Mouse (Mus musculus) adipocyte (in vitro differentiated cells): ENCODE results near the gene Zfp575.

Source experiments
- DNase-seq: peaks from one replicate; pipeline ENCODE4 v3.0.0-alpha.2; 2016; ENCODE audit warnings: low spot score

The Zfp575 gene

DNA sequence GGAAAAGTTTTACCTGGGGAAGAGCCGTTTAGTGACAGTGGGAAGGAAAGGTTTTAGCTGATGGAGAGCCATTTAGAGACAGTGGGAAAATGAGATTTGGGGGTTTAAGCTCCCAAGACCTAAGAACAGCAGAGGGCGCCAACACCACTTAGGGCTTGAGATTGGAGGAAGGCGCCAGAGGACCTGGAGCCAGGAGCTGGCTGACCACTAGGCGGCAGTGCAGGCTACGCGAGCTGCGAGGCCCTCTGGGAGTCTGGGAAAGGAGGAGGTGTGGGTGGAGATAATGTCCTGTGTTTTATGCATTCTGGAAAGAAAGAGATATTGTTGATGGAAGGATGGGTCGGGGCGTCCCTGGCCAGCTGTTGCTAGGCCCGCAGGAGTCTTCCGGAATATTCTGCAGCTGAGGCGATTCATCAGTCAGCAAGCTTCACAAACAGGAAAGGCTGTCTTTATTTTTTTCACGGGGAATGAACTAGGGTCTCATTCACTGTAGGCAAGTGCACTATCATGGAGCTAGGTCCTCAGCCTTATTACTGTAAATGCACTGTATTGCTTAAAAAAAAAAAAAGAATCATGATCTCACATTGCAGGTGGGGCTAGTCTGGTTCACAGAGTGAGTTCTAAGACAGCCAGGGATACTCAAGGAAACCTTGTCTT, 13.6 kb upstream of the Zfp575 start:
- peak; percentile 87 for DNase-seq

DNA sequence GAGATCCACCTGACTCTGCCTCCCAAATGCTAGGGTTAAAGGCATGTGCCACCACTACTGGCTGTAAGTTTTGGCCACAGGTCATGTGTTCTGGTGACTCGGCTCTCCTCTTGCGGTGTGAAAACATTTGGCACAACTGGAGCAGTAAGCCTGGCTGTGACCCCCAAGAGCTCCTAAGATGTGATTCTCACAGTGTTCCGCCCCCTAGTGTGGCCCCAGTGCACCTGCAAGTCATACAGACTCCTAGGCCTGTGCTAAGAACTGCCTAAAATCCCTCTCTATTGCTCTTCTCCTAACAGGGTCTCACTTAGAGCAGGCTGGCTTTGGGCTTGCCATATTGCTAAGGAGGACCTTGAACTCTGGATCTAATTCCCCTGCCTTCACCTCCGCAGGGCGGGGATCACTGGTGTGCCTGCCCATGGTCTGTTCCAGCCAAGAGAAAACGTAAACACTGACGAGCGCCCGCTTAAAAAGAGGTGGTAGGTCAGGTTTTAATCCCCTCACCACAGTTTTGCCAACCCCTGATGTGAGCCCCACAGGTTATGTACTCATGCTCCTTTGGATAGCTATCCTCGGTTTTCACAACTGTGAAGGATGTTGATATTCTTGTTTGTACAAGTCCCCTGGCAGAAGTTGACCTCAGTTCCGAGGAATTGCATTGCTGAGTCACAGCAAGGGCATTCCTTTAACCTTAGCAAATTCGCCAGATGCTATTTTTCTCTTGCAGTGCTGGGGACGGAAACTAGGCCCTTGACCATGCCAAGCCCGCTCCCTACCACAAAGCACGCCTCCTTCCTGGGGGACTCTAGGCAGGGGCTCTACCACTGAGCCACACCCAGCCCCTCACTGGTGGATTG, 12.0 kb upstream of the Zfp575 start:
- no peak for DNase-seq

DNA sequence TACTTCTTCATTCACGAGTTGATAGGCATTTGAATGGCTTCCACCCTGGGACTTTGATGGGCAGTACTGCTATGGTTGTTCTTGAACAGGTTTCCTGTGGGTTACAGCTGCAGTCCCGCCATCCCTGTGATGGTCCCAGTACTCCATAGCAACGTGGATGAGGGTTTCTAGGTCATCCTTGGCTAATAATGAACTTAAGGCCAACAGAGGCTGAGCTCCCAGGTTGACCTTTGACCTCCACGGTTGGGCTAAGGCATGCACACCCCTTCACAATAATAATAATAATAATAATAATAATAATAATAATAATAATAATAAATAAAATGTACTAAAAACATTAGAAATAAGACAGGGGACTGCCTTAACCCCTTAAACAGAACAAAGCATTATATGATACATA, 10.7 kb upstream of the Zfp575 start:
- no peak for DNase-seq

DNA sequence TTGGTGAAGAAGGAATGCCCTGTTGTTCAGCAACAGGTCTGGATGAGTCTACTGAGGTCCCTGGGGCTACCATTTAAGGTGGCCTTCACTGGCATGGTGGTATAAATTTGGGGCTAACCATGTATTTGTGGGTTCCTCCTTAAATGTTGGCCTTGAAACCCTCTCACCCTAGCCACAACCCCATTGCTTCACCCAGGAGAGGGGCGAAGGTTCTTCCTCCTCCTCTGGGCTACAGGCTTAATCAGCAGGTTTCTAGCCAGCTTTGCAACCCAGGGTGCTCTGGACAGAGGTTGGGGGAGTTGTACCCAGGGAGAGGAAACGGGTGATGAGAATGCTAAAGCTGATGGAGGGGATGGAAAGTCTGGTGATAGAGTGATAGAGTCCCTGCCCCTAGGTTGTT, 8.0 kb upstream of the Zfp575 start:
- DNase-seq, result no peak

DNA sequence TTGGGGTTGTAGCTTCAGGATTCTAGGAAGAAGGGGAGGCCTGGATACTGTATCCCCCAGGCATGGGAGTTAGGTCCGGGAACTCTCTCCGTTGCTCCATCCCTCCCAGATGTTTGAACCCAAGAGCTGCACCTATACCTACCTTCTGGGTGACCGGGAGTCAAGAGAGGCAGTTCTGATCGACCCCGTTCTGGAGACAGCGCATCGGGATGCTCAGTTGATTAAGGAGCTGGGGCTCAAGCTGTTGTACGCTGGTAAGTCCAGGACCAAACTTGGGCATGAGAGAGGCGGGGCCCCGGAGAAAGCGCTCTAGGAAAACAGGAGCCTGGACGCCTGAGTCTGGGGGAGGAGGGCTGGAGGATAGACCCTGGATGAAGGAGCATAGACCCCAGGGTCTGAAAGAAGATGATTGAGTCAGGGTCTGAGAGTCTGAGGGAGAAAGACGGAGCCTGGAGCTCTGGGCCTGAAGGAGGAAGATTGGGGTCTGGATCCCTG, 6.9 kb upstream of the Zfp575 start:
- no peak for DNase-seq

DNA sequence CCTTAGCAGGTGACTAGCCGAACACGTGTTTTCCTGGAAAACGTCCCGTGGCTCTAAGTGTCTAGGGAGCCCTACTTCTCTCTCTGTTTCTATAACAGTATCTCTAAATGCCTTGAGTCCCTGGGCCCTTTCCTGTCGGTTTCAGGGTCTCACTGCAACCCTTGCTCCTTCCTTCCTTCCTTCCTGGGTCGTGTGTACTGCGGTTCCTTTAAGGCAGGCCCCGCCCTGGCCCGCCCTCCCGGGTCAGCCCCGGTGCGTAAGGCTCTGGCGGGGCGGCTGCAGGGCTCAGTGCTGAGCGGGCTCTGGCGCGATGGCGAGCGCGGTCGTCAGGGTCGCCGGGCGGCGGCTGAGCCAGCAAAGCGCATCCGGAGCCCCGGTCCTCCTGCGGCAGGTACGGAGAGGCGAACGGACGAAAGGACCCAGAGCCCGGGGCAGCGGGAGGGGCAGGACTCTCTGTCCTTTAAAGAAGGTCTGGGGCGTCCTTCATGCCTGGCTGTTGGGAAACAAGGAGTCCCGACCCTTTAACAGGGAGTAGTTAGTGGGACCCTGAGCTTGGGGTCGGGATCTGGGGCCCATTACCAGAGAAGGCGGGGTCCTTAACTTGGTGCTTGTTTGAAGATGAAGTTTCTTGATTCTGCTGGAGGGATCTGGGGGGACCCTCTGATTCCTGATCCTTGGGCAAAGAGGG, 6.3 kb upstream of the Zfp575 start:
- peak; percentile 20 for DNase-seq

DNA sequence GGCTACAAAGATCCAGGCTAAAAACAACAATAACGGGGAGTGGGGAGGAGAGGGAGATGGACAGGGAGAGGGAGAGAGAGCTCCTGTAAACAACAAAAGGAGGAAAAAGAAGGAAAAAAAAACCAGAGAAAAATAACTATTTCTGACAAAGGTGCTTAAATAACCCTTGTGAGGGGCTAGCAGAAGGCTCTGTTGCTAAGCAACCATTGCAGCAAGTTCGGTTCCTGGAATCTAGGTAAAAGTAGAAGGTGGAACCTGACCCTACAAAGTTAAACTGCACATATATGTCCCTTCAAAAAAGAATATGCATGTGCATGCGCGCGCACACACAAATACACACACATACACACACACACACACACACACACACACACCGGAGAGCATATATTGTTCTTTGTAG, 5.3 kb upstream of the Zfp575 start:
- no peak for DNase-seq

DNA sequence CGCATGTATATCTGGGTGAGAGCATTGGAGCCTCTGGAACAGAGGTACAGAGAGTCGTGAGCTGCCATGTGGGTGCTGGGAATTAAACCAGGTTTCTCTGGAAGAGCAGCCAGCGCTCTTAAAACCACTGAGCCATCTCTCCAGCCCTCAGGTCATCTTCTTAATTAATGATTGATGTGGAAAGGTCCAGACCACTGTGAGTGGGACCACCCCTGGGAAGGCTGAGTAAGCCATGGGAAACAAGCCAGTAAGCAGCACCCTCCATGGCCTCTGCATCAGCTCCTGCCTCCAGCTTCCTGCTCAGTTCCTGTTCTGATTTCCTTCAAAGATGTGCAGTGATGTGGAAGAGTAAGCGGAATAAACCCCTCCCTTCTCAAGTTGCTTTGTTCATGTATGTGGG, 4.7 kb upstream of the Zfp575 start:
- no peak for DNase-seq

DNA sequence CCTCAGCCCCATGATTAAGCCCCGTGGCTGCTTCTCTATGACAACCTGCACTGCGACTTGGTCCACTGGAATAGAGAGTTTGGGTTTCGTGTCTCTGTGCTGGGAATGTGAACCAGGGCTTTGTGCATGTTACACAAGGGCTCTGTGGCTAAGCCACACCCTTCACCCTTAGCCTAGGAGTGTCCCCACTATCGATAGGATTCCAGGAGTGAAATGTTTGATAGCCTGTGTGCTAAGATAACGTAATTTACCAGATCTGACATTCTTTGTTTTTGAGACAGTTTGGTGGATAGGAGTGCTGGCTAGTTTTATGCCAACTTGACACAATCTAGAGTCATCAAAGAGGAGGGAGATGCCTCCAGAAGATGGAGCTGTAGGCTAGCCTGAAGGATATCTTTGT, 4.3 kb upstream of the Zfp575 start:
- no peak for DNase-seq

DNA sequence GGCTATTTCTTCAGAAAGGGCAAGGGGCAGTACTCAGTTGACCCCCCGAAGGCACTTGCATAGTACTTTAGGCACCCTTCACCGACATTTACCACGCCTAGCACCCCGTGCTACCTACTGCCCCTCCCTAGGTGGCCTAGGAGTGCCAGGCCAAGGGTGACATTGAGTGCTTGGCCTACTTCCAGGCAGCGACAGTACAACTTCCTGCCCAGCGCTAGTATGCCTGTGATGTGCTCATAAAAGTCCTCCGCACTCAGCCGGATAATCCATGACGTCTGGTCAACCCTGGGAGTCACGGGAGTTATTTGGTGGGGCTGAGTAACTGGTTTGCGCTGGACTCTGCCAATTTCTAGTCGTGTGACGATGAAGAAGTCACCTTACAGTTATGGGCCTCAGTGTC, 895 bp upstream of the Zfp575 start:
- DNase-seq, result no peak

DNA sequence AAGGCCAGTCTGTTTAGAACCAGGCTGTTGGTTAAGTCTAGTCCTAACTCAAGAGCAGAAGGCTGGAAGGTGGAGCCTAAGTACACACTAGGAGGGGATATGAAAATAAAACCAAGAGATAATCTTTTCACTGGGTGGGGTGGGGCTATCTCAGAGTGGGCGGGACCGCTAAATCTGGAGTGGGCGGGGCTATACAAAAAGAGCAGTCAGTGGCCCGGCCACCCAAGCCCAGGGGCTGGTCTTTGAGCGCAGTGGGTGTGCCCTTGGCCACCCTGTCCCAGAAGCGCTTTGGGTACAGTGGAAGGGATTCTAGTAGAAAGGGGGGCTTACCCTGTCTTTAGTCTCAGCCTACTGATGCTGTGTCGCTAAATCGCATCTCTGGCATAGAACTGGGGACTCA, 613 bp downstream of the Zfp575 start:
- DNase-seq, result no peak

DNA sequence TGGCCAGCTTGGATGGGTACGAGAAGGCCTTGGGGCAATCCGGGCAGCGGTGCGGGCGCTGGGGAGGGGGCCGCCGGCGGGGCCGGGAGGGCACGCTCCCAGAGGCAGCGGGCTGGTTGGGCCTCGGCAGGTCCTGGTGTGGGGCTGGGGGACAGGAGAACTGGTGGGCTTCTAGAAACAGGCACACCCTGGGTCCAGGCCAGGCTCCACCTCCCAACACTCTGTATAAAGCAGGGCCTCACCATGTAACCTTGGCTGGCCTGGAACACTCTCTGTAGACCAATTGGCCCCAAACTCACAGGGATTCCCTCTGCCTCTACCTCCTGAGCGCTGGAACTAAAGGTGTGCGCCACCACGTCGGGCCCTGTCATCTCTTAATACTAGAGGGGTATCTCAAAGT, 1.4 kb downstream of the Zfp575 start:
- no peak for DNase-seq

DNA sequence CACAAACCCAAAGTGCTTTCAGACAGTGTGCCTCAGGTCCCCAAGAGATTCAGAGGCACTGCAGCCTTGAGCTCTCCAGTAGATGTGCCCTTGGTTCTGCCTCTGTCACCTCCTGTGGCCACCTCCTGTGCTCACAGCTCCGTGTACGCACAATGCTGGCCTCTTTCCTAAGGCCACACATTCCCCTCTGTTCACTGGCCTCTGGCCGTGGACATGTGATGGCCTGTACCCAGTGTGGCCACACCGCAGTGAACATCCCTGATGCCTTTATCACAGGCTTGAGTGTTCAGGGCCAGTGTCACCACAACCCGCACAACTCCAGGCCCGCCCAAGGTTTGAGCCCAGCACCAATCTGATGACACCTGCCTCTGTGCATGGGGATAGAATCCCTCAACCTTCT, 2.6 kb downstream of the Zfp575 start:
- no peak for DNase-seq

DNA sequence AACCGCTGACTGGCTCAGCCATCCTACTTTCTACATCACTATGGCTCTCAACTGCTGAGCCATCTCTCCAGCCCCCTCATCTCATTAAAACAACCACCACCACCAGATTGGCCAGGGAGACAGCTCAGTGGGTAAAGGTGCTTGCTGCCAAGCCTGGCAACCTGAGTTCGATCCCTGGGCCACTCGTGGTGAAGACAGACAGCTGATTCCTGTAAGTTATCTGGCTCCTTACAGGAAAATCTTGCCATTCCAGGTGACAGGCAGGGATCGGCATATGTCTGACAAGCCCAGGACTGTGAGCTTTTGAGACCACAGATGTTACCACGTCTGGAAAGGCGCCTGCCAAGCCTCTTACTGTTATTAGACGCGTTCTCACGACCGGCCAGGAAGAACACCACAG, 9.6 kb downstream of the Zfp575 start:
- no peak for DNase-seq

DNA sequence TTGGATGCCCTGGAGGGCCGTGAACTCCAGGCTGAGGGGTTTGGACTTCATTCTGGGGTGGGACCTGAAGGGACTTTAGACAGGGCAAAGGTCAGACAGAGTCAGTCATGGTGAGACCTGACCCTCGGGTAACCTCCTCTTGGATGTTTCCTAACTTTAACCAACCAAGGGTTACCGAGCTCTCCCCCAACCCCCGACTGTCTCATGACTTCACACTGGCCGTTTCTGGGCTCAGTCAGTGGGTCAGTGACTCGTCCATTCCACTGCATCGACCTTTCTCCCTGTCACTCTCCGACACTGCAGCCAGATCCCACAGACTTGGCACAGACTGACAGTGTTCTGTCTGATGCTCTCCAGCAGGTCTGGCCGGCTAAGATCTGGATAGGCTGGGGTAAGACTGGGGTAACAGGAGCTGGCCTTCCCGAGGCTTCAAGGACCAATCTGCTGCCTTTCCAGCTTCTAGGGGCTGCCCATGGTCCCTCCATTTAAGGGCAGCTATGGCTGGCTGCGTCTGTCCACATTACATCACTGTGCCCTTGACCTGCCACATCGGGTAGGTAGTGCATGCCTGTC, 13.1 kb downstream of the Zfp575 start:
- peak; percentile 55 for DNase-seq

DNA sequence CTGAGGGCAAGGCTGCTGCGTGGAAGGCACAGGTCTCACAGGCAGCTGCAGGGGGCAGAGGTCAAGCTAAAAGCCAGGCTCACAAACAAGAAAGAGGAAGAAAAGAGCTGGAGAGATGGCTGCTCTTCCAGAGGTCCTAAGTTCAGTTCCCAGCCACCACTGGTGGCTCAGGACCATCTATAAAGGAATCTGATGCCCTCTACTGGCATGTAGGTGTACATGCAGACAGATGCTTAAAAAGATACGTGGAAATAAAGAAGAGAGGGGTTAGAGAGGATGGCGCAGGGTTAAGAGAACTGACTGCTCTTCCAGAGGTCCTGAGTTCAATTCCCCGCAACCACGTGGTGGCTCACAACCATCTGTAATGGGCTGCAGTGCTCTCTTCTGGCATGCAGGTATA, 15.0 kb downstream of the Zfp575 start:
- no peak for DNase-seq

DNA sequence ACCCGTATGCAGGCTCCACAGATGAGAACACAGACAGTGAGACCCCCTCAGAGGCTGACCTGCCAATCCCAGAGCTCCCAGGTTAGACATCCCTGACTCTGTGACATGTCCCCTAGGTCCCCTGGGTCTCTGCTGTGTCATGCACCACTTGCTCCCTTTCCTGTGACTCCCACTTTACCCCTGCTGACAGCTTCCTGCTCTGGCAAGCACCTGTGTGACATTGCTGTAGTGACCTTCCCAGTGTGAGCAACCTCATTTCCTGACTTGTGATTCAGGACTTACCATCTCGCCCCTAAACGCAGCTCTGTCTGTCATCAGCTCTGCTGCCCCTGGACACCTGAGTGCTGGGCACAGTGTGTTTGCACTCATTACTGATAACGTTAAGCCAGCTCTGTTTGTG, 16.4 kb downstream of the Zfp575 start:
- DNase-seq, result no peak

DNA sequence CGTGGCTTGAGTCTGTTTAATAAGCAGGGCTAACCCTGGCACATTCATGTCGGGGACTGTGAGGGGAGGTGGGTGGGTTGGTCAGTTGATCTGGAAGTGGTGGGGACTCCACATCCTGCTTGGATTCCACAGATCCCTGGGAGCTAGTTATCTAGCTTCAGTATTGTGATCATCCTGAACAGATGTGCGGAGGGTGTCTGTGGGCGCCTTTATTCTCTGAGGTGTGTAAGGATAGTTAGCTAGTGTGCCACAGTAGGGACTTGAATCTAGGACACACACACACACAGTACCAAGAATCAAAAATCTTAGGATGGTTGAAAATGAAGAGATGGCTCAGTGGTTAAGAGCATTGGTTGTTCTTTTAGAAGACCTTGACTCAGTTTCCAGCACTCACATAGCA, 18.9 kb downstream of the Zfp575 start:
- DNase-seq, result no peak

DNA sequence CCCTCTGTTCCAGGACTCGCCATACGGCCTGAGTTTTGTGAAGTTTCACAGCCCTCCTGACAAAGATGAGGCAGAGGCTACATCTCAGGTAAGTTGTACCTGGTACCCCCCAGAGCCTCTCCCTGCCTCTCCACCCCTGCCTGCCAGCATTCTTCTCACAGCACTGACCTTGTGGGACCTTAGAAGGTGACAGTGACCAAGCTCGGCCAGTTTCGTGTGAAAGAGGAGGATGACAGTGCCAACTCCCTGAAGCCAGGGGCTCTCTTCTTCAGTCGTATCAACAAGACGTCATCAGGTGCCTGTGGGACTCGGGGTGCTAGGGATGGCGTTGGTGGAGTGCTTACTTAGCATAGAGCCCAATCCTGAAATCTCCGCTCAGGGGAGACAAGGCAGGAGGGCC, 21.2 kb downstream of the Zfp575 start:
- DNase-seq, result no peak

DNA sequence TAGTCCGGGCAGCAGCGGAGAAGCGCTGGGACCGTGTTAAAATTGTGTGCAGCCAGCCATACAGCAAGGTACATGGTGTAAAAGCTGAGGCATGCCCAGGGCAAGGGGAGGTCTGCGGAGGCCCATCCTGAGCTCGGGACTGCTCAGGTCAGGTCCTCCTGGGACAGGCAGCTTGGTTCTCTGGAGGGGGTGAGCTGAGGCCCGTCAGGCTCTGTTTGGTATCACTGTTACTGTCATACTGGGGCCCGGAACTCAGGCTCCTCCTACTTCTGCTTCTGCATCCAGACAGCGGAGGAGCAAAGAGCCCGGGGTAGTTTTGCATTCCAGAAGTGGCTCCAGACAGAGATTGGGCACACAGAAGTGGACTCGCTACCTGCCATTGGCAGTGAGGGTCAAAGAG, 21.8 kb downstream of the Zfp575 start:
- DNase-seq, result no peak

DNA sequence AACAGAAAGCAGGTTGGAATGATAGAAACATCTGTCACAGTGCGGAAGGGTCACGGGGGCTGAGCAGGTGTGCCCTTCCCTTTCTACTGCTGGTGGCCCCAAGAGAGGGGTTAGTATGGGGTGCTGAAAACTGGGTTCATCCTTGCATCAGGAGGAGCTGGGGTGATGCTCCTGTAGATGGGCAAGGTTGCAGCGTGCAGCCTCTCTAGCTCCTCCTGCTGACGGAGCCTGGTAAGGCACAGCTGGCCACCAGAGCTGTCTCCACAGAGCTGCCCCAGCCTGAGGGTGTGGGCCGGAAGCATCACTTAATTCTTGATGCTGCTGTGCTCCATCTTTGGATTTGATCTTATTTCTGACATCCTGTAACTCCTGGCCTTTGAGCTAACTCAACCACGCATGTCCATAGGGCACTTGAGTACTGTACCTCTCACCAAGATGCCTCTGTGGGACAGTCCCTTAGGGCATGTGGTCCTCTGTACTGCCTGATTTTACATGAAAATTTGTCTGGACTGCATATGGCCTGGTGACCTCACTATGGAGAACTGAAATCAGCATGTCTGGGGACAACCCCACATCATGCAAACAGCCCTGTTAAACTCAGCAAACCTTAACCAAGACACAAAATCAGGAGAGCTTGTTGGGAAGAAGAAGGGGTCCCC, 22.7 kb downstream of the Zfp575 start:
- DNase-seq, result peak; percentile 51

DNA sequence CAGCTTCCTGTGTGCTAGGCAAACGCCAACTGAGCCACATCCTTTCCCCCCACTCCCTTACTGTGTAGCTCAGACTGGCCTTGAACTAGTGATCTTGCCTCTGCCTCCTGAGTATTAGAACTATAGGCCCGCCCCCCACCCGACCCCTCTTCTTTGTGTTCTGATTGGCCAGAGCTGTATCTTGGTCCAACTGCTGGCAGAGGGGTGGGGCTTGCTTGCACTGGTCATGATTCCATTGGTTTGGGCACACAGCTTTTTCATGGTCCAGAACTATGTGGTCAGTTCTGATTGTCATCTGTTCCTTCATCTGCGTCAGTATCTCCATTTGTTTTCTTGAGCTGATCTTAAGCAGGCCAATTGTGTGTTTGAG, 23.6 kb downstream of the Zfp575 start:
- no peak for DNase-seq
